Comparison of ENCODE assay signal across 10 mouse cellular contexts in genomic region chr11:76624071-76624470, GRCm38 (mm10). TPM values are rescaled to one million over a fixed set of nuclear protein-coding genes. Genes with fewer than 3 reads are reported as not detected.
DNase-seq lines count a peak whose midpoint lies in the region; ATAC-seq lines count a peak whose summit lies in the region.
"Had no signal": no experiment of that assay in that cellular context is flagged by ENCODE, and none has a peak within 500 bp of the region (broad histone marks: within the 10 kb centered on the region; RNA-seq: fewer than 3 reads in every experiment).

No protein-coding gene starts in this region.

- peaks cover 54% of the 10 kb centered on the region for H3K27me3 ChIP-seq in liver, embryonic 11.5 days (replicated peaks; ENCODE audit: control insufficient read depth, insufficient read depth, low read length)
- H3K27me3 ChIP-seq in liver, embryonic 12.5 days (replicated peaks), result peaks cover 64% of the 10 kb centered on the region
- H3K27me3 ChIP-seq in embryonic facial prominence, embryonic 14.5 days (replicated peaks; ENCODE audit: control insufficient read depth, insufficient read depth, low read length), result peaks cover 16% of the 10 kb centered on the region
- peaks cover 28% of the 10 kb centered on the region for H3K27me3 ChIP-seq in intestine, embryonic 15.5 days (replicated peaks)
- H3K27me3 ChIP-seq in neural tube, embryonic 14.5 days (ENCODE audit: control insufficient read depth, insufficient read depth, low read length), result no peaks in the 10 kb centered on the region; the same call in none of the 2 replicates

- no peak overlapping the region for H3K9ac ChIP-seq in liver, embryonic 11.5 days (ENCODE audit: low read depth, low read length)
- no peak overlapping the region for H3K9ac ChIP-seq in liver, embryonic 12.5 days
- peak overlapping the region; percentile 70; the same call in 1 of the 2 replicates for H3K9ac ChIP-seq in embryonic facial prominence, embryonic 14.5 days (ENCODE audit: low read depth, low read length)
- H3K9ac ChIP-seq in intestine, embryonic 15.5 days, result no peak overlapping the region
- H3K9ac ChIP-seq in neural tube, embryonic 14.5 days (replicated peaks; ENCODE audit: low read depth, low read length), result no peak overlapping the region

- no peaks in the 10 kb centered on the region for H3K9me3 ChIP-seq in liver, embryonic 11.5 days (ENCODE audit: control insufficient read depth, low read length)
- H3K9me3 ChIP-seq in liver, embryonic 12.5 days (replicated peaks), result no peaks in the 10 kb centered on the region
- no peaks in the 10 kb centered on the region for H3K9me3 ChIP-seq in embryonic facial prominence, embryonic 14.5 days (ENCODE audit: control insufficient read depth, low read length)
- no peaks in the 10 kb centered on the region for H3K9me3 ChIP-seq in intestine, embryonic 15.5 days
- no peaks in the 10 kb centered on the region for H3K9me3 ChIP-seq in neural tube, embryonic 14.5 days (ENCODE audit: control insufficient read depth, low read length)

- H3K4me3 ChIP-seq in liver, embryonic 11.5 days (ENCODE audit: low read depth, low read length), result no peak overlapping the region
- no peak overlapping the region; the same call in 1 of the 2 replicates for H3K4me3 ChIP-seq in liver, embryonic 12.5 days
- H3K4me3 ChIP-seq in embryonic facial prominence, embryonic 14.5 days (ENCODE audit: low read depth, low read length), result peak overlapping the region; percentile 70
- H3K4me3 ChIP-seq in intestine, embryonic 15.5 days (replicated peaks), result no peak overlapping the region
- peak overlapping the region; percentile 53 for H3K4me3 ChIP-seq in neural tube, embryonic 14.5 days (ENCODE audit: low read depth, low read length)

- H3K4me2 ChIP-seq in liver, embryonic 11.5 days, result peak overlapping the region; percentile 96
- H3K4me2 ChIP-seq in liver, embryonic 12.5 days, result no peak overlapping the region
- H3K4me2 ChIP-seq in embryonic facial prominence, embryonic 14.5 days (ENCODE audit: low read depth, low read length), result peak overlapping the region; percentile 99
- H3K4me2 ChIP-seq in intestine, embryonic 15.5 days (replicated peaks), result peak overlapping the region; percentile 99
- H3K4me2 ChIP-seq in neural tube, embryonic 14.5 days (ENCODE audit: low read depth, low read length), result peak overlapping the region; percentile 100

- no peak for DNase-seq in liver, embryonic 11.5 days (ENCODE audit: low spot score)
- no peak for DNase-seq in embryonic facial prominence, embryonic 14.5 days (ENCODE audit: low spot score)
- DNase-seq in spleen, postnatal 14 days (ENCODE audit: low spot score in 2 of 2), result no peak
- no peak for DNase-seq in cerebellum, postnatal 25 days

- no peaks in the 10 kb centered on the region for H3K36me3 ChIP-seq in liver, embryonic 11.5 days (ENCODE audit: control insufficient read depth, insufficient read depth, low read length)
- no peaks in the 10 kb centered on the region for H3K36me3 ChIP-seq in liver, embryonic 12.5 days
- H3K36me3 ChIP-seq in embryonic facial prominence, embryonic 14.5 days (ENCODE audit: control insufficient read depth, insufficient read depth, low read length), result no peaks in the 10 kb centered on the region
- no peaks in the 10 kb centered on the region for H3K36me3 ChIP-seq in intestine, embryonic 15.5 days
- H3K36me3 ChIP-seq in neural tube, embryonic 14.5 days (ENCODE audit: control insufficient read depth, insufficient read depth, low read length), result no peaks in the 10 kb centered on the region

- 55% methylated on average over 10 of the region's 10 CpGs for WGBS in liver, embryonic 11.5 days
- 46% methylated on average over 10 of the region's 10 CpGs for WGBS in liver, embryonic 12.5 days (ENCODE audit: insufficient replicate concordance)
- 45% methylated on average over 10 of the region's 10 CpGs for WGBS in embryonic facial prominence, embryonic 14.5 days
- WGBS in intestine, embryonic 15.5 days, result 65% methylated on average over 10 of the region's 10 CpGs
- 52% methylated on average over 10 of the region's 10 CpGs for WGBS in neural tube, embryonic 14.5 days

- H3K4me1 ChIP-seq in liver, embryonic 11.5 days (replicated peaks; ENCODE audit: control insufficient read depth, insufficient read depth, low read length), result 0 out of 2 replicates have a peak, but pooled peaks cover 5% of the 10 kb centered on the region
- peaks cover 16% of the 10 kb centered on the region for H3K4me1 ChIP-seq in liver, embryonic 12.5 days
- H3K4me1 ChIP-seq in embryonic facial prominence, embryonic 14.5 days (ENCODE audit: control insufficient read depth, insufficient read depth, low read length), result peaks cover 8% of the 10 kb centered on the region; the same call in 1 of the 2 replicates
- peaks cover 16% of the 10 kb centered on the region for H3K4me1 ChIP-seq in intestine, embryonic 15.5 days (replicated peaks)
- peaks cover 9% of the 10 kb centered on the region for H3K4me1 ChIP-seq in neural tube, embryonic 14.5 days (ENCODE audit: control insufficient read depth, insufficient read depth, low read length)

- no peak overlapping the region for H3K27ac ChIP-seq in liver, embryonic 11.5 days (ENCODE audit: low read depth, low read length)
- H3K27ac ChIP-seq in liver, embryonic 12.5 days, result no peak overlapping the region
- H3K27ac ChIP-seq in embryonic facial prominence, embryonic 14.5 days (replicated peaks; ENCODE audit: low read depth, low read length), result no peak overlapping the region
- no peak overlapping the region for H3K27ac ChIP-seq in intestine, embryonic 15.5 days
- H3K27ac ChIP-seq in neural tube, embryonic 14.5 days (ENCODE audit: low read depth, low read length), result no peak overlapping the region

- no peak for ATAC-seq in liver, embryonic 11.5 days (replicated peaks; ENCODE audit: low FRiP score)
- ATAC-seq in liver, embryonic 12.5 days, result no peak
- ATAC-seq in embryonic facial prominence, embryonic 14.5 days (ENCODE audit: low read depth), result no peak
- no peak for ATAC-seq in intestine, embryonic 15.5 days
- ATAC-seq in neural tube, embryonic 14.5 days (ENCODE audit: low read depth), result no peak
- ATAC-seq in megakaryocyte-erythroid progenitor cell, adult 5-6 weeks (replicated peaks; ENCODE audit: low FRiP score, low TSS enrichment, poor library complexity, severe bottlenecking), result no peak

RNA-seq across cellular contexts. Expression of gene Abr, which starts 2.0 kb away (rescaled TPM):
- 11.6 and 12.9 TPM in 2 replicates for polyA plus RNA-seq in liver, embryonic 11.5 days (2014; fragmentation: Nextera tagmentation; extraction: Ambion mirVana)
- 5.8 and 7.4 TPM in 2 replicates for polyA plus RNA-seq in liver, embryonic 12.5 days (2016; fragmentation: Nextera tagmentation; extraction: Ambion mirVana)
- 35.3 and 41.4 TPM in 2 replicates for polyA plus RNA-seq in embryonic facial prominence, embryonic 14.5 days (2014; fragmentation: Nextera tagmentation; extraction: Ambion mirVana)
- polyA plus RNA-seq in intestine, embryonic 15.5 days (2015; fragmentation: Nextera tagmentation; extraction: Ambion mirVana), result 37.9 and 38.3 TPM in 2 replicates
- polyA plus RNA-seq in neural tube, embryonic 14.5 days (2014; fragmentation: Nextera tagmentation; extraction: Ambion mirVana), result 99.2 and 115 TPM in 2 replicates
- 7.2 TPM in 2 replicates for total RNA-seq in megakaryocyte-erythroid progenitor cell, adult 5-6 weeks (2014; fragmentation: Nextera tagmentation)
- 8.0 and 10.9 TPM in 2 replicates for total RNA-seq in megakaryocyte-erythroid progenitor cell, adult 5-6 weeks (2017)

RNA-seq across cellular contexts. Expression of gene Bhlha9, which starts 48.2 kb away (rescaled TPM):
- polyA plus RNA-seq in liver, embryonic 11.5 days (2014; fragmentation: Nextera tagmentation; extraction: Ambion mirVana), result 0.37 TPM in 1 of 2 replicates, not detected in the other
- not detected in 2 replicates for polyA plus RNA-seq in liver, embryonic 12.5 days (2016; fragmentation: Nextera tagmentation; extraction: Ambion mirVana)
- 0.14 TPM in 1 of 2 replicates, not detected in the other for polyA plus RNA-seq in embryonic facial prominence, embryonic 14.5 days (2014; fragmentation: Nextera tagmentation; extraction: Ambion mirVana)
- polyA plus RNA-seq in intestine, embryonic 15.5 days (2015; fragmentation: Nextera tagmentation; extraction: Ambion mirVana), result 0.14 and 0.19 TPM in 2 replicates
- polyA plus RNA-seq in neural tube, embryonic 14.5 days (2014; fragmentation: Nextera tagmentation; extraction: Ambion mirVana), result 1.2 and 1.4 TPM in 2 replicates
- not detected in 2 replicates for total RNA-seq in megakaryocyte-erythroid progenitor cell, adult 5-6 weeks (2014; fragmentation: Nextera tagmentation)
- not detected in 2 replicates for total RNA-seq in megakaryocyte-erythroid progenitor cell, adult 5-6 weeks (2017)
- polyA plus RNA-seq: lung, adult 2 months; thymus, postnatal 0 days had no signal

RNA-seq across cellular contexts. Expression of gene Trarg1, which starts 55.5 kb away (rescaled TPM):
- polyA plus RNA-seq in liver, embryonic 11.5 days (2014; fragmentation: Nextera tagmentation; extraction: Ambion mirVana), result 0.07 TPM in 1 of 2 replicates, not detected in the other
- not detected in 2 replicates for polyA plus RNA-seq in liver, embryonic 12.5 days (2016; fragmentation: Nextera tagmentation; extraction: Ambion mirVana)
- 2.5 and 3.9 TPM in 2 replicates for polyA plus RNA-seq in embryonic facial prominence, embryonic 14.5 days (2014; fragmentation: Nextera tagmentation; extraction: Ambion mirVana)
- 0.35 and 0.64 TPM in 2 replicates for polyA plus RNA-seq in intestine, embryonic 15.5 days (2015; fragmentation: Nextera tagmentation; extraction: Ambion mirVana)
- polyA plus RNA-seq in neural tube, embryonic 14.5 days (2014; fragmentation: Nextera tagmentation; extraction: Ambion mirVana), result 0.44 and 4.1 TPM in 2 replicates
- total RNA-seq in megakaryocyte-erythroid progenitor cell, adult 5-6 weeks (2014; fragmentation: Nextera tagmentation), result not detected in 2 replicates
- not detected in 2 replicates for total RNA-seq in megakaryocyte-erythroid progenitor cell, adult 5-6 weeks (2017)

Comparison
In these comparisons a context has a peak if more than half of its experiments do, and no peak if none do; other contexts are left out.
1. H3K4me3 ChIP-seq: peak in embryonic facial prominence, embryonic 14.5 days (single experiment) and neural tube, embryonic 14.5 days (single experiment); none in liver, embryonic 11.5 days (single experiment), liver, embryonic 12.5 days (single experiment) and intestine, embryonic 15.5 days (single experiment).